Mouse (Mus musculus): ENCODE results near the gene Cyp2u1.

Cyp2u1 gene

DNA sequence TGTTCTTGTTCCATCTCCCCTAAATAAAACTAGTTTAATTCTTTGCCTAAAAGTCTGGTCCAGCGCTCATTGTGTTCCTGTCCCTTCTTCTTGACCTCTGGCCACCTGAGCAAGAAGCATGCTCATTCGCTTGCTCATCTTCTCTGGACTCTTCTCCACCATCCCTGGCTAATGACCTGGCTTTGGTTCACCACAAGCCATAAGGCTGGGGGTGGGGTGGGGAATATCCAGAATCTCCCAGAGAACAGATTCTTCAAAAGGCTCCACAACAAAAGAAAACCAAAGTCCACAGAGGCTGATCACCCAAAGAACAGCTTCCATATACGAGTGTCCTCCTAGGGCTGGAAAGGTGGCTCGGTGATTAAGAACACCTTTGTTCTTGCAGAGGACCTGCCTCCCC is 48.0 kb downstream of the Cyp2u1 start:
- DNase-seq (ENCODE audit: low spot score), result no peak

DNA sequence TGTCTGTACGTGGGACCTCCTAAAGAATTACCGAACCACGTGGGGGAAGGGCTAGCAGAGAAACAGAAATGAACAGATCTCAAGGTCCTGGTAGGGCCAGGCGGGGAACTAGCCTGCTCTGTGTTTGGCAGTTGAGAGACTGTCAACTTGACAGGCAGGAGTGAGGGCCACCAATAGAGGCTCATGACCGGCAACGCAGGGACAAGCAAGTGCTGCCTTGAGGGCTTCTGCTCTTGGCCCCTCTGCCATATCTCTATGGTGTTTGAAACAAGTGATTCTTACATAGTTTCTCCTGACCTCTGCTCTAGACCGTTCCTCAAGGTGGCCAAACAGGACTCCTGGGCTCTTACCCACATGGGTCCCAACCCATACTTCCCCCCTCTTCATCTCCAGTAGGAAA is 51.4 kb downstream of the Cyp2u1 start:
- DNase-seq (ENCODE audit: low spot score), result no peak

DNA sequence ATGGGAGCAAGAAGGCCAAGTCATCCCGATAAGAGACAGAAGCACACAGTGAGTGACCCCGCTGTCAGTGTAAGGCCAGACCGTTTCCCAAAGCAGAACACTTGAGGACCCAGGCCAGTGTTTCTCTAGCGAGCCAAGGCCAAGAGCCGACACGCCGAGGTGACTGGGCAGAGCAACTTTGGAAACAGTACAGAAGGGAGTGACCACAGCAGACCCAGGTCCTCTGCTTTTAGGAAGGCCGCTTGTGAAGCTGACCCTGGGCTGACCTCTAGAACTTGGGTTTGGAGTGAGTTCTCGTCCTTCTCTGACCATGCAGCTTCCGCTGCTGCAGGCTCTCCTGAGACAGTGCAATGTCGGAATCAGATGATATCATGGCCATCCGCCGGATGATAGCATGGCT is 52.0 kb downstream of the Cyp2u1 start:
- DNase-seq (ENCODE audit: low spot score), result no peak

DNA sequence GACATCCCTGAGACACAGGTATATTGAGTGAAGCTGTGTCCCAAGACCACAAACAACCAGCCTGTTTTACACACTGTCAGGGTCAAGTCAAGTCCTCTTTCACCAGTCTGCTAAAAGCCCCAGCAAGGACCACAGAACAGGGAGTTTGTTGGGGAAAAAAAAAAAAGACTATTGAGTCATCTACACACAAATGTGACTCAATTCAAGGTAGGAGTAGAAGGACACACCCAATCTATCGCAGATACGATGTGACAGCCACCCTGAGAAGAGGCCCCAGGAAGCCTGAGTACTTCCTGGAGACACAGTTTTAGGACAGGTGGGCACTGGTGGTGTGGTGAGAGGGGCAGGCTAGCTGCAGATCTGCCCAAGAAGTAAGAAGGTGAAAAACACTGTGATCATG is 52.7 kb downstream of the Cyp2u1 start:
- DNase-seq (ENCODE audit: low spot score), result no peak

DNA sequence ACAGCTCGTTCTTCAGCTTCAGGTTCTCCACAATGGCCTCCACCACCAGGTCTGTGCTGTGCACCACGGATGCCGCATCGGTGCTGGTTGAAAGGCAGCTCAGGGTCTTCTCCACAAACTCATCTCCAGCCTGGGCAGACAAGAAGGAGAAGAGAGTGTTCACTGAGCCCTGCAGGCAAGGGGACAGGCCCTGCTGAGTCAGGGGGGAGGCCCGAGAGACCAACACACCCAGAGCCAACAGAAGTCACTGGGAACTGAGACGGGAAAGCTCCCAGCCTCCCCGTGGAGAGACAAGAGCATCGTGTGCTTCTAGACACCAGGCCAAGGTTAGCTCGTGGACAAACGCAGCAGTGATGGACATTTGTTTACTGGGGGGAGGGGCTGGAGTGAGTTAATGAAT is 54.6 kb downstream of the Cyp2u1 start:
- DNase-seq (ENCODE audit: low spot score), result no peak

DNA sequence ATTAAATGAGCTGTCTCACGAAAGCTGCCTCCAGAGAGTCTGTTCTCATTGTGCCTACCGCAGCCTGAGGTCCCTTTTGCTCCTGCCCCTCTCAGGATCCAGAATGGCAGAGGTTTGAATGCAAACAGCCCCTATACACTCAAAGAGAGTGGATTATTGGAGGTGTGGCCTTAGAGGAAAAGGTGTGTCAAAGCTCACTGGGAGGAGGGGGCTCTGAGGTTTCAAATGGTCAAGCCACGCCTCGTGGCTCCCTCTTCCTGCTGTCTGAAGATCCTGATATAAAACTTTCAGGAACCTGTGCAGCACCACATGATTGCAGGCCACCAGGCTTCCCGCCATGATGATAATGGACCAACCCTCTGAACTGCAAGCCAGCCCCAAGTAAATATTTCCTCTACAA is 55.2 kb downstream of the Cyp2u1 start:
- no peak for DNase-seq (ENCODE audit: low spot score)

DNA sequence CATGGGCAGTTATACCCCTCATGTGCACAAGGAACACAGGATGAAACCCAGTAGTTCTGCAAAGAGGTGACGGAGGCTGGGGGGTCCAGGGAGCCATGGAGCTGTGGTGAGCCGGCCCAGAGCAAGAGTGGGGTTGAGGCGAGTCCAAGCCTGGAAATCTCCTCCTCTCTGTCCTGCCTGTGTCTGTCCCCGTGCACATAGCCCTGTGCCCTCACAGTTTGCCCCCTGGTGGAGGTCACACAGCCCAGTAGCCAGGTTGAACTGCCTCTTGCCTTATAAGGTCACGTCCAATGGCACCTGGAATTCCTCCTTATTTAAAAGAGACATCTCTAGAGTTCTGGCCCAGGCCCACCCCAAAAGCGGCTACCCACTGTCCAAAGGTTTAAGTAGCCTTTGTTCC is 55.6 kb downstream of the Cyp2u1 start:
- no peak for DNase-seq (ENCODE audit: low spot score)

DNA sequence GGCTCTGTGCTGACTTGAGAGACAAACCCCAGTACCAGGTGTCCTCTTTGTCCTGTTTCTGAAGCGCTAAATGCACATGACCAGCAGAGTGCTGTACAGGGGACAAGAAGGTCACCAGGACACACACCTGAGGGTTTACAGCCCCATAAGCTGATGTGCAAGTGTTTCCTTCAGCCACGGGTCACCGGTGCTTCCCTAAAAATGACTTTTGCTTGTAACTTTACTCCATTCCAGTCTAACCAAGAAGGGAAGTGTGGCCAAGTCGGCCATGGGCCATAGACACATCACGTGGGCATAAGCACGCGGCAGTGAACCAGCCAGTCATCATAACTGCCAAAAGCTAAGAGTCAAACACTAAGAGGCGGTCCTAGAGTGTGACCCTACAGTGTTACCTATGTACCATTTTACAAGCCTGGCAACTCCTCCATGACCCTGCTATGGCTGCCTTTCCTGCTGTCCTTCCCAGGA is 56.4 kb downstream of the Cyp2u1 start:
- no peak for DNase-seq (ENCODE audit: low spot score)

DNA sequence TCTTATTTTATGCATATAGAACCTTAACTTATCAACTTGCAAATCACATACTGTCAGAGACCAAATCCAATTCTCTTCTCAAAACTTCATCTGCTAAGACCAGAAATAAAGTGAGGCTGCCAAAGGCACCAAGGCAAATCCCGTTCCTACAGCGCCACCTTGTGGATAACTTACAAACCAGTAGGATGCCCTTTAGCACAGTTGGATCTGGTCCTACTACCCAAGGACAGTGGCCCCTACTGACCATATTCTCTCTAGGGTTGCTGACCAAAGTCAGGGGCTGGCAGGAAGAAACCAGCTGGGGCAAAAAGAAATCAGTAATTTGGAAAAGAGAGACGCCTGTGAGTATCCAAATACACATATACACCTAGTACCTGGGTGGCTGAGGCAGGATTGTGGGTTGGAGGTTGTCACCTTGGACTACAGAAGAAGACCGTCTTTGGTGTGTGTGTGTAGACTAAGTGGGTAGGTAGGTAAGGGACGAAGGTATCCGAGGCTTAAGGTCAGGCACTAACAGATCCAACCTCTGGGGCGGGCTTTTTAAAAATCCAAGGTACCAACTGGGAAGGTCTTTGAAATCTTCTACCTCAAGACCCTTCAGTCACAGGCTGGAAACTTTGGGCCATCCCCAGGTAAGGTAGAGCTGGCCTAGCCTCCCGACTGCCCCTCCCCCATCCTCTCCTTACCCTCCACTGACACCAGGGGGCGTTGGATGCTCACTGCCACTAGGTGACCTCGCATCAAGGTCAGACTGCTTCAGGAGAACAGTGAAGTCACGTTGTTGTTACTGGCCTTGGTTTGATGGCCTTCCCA is 57.1 kb downstream of the Cyp2u1 start:
- no peak for DNase-seq (ENCODE audit: low spot score)

Measured in spleen, adult 12 weeks (tissue).